Mouse (Mus musculus) brown adipose tissue, adult 24 weeks (tissue): ENCODE results near the gene Adgrg6. TPM values are rescaled to one million over a fixed set of nuclear protein-coding genes. Genes with fewer than 3 reads are reported as not detected.

Experiments used
- H3K27ac ChIP-seq: fragments of 200-500 bp; replicated peaks from 2 replicates; pipeline ENCODE4 v1.5.1; 2012; ENCODE audit warnings: low read depth, mild to moderate bottlenecking, low read length
- H3K4me1 ChIP-seq: fragments of 200-500 bp; 2 replicates; pipeline ENCODE4 v1.6.1; 2012; ENCODE audit warnings: low read length, mixed read lengths; ENCODE audit not compliant: control insufficient read depth, insufficient read depth, insufficient read length
- H3K4me3 ChIP-seq: fragments of 200-500 bp; 2 replicates; pipeline ENCODE4 v1.5.1; 2012; ENCODE audit warnings: low read depth, mild to moderate bottlenecking, low read length, moderate library complexity; ENCODE audit not compliant: insufficient read depth
- polyA plus RNA-seq: library from polyadenylated mRNA; stranded (reverse); fragments of >200 nt; gene quantifications from 2 replicates; pipeline ENCODE4 v1.2.4, GENCODE M21; 2012; ENCODE audit not compliant: missing spikeins, insufficient read depth, insufficient read length

Gene Adgrg6
- polyA plus RNA-seq, 1 experiment = 0.99 TPM

GRCm38 (mm10) chr10:14520912-14521675, 24.4 kb downstream of the Adgrg6 start:
- Histone ChIP-seq H3K4me3 (no peak overlapping the region), H3K4me1 (no peaks in the 10 kb centered on the region), H3K27ac (no peak overlapping the region)

GRCm38 (mm10) chr10:14517909-14518308, 27.6 kb downstream of the Adgrg6 start:
- Histone ChIP-seq H3K4me1 (no peaks in the 10 kb centered on the region), H3K27ac (no peak overlapping the region)

GRCm38 (mm10) chr10:14511904-14512663, 33.4 kb downstream of the Adgrg6 start:
- no peaks in the 10 kb centered on the region for H3K4me1 ChIP-seq
- H3K27ac ChIP-seq = no peak overlapping the region

More at GRCm38 (mm10) chr10:14517909-14518308, 27.6 kb downstream of the Adgrg6 start:
- no peak overlapping the region for H3K4me3 ChIP-seq

GRCm38 (mm10) chr10:14511157-14511556, 34.3 kb downstream of the Adgrg6 start:
- no peaks in the 10 kb centered on the region for H3K4me1 ChIP-seq
- no peak overlapping the region for H3K27ac ChIP-seq
- no peak overlapping the region for H3K4me3 ChIP-seq

More at GRCm38 (mm10) chr10:14511904-14512663, 33.4 kb downstream of the Adgrg6 start:
- H3K4me3 ChIP-seq = no peak overlapping the region

GRCm38 (mm10) chr10:14495658-14496057, 49.8 kb downstream of the Adgrg6 start:
- no peaks in the 10 kb centered on the region for H3K4me1 ChIP-seq
- no peak overlapping the region for H3K4me3 ChIP-seq
- H3K27ac ChIP-seq = no peak overlapping the region

- Histone ChIP-seq H3K4me3 (no peak overlapping the region), H3K4me1 (no peaks in the 10 kb centered on the region), H3K27ac (no peak overlapping the region)
These were observed 50.3 kb downstream of the Adgrg6 start for GRCm38 (mm10) chr10:14495204-14495603.

GRCm38 (mm10) chr10:14491838-14492237, 53.6 kb downstream of the Adgrg6 start:
- Histone ChIP-seq H3K4me1 (no peaks in the 10 kb centered on the region), H3K27ac (no peak overlapping the region), H3K4me3 (no peak overlapping the region)

GRCm38 (mm10) chr10:14483257-14483656, 62.2 kb downstream of the Adgrg6 start:
- H3K4me3 ChIP-seq = no peak overlapping the region
- H3K4me1 ChIP-seq = no peaks in the 10 kb centered on the region
- H3K27ac ChIP-seq = no peak overlapping the region

- no peak overlapping the region for H3K4me3 ChIP-seq
- H3K27ac ChIP-seq = no peak overlapping the region
- H3K4me1 ChIP-seq = no peaks in the 10 kb centered on the region
These were observed 63.0 kb downstream of the Adgrg6 start for GRCm38 (mm10) chr10:14482483-14482882.

- Histone ChIP-seq H3K4me1 (no peaks in the 10 kb centered on the region), H3K4me3 (no peak overlapping the region), H3K27ac (no peak overlapping the region)
These were observed 64.5 kb downstream of the Adgrg6 start for GRCm38 (mm10) chr10:14480928-14481327.

- H3K4me3 ChIP-seq = no peak overlapping the region
- no peaks in the 10 kb centered on the region for H3K4me1 ChIP-seq
- H3K27ac ChIP-seq = no peak overlapping the region
These were observed 69.1 kb downstream of the Adgrg6 start for GRCm38 (mm10) chr10:14476393-14476792.

GRCm38 (mm10) chr10:14475641-14476040, 69.8 kb downstream of the Adgrg6 start:
- H3K4me1 ChIP-seq = no peaks in the 10 kb centered on the region
- H3K27ac ChIP-seq = no peak overlapping the region
- H3K4me3 ChIP-seq = no peak overlapping the region

- Histone ChIP-seq H3K4me1 (no peaks in the 10 kb centered on the region), H3K4me3 (no peak overlapping the region), H3K27ac (no peak overlapping the region)
These were observed 70.7 kb downstream of the Adgrg6 start for GRCm38 (mm10) chr10:14474541-14475305.

GRCm38 (mm10) chr10:14471039-14471550, 74.4 kb downstream of the Adgrg6 start:
- Histone ChIP-seq H3K4me1 (no peaks in the 10 kb centered on the region), H3K4me3 (no peak overlapping the region), H3K27ac (no peak overlapping the region)

- Histone ChIP-seq H3K4me3 (no peak overlapping the region), H3K4me1 (no peaks in the 10 kb centered on the region), H3K27ac (no peak overlapping the region)
These were observed 76.8 kb downstream of the Adgrg6 start for GRCm38 (mm10) chr10:14468623-14469022.
